Mouse (Mus musculus): ENCODE measurements around the gene Grsf1.

Gene Grsf1

GRCm38 (mm10) chr5:88688583-88689187 is 12.7 kb upstream of the Grsf1 start:
- DNase-seq (ENCODE audit: low spot score): no peak

DNA sequence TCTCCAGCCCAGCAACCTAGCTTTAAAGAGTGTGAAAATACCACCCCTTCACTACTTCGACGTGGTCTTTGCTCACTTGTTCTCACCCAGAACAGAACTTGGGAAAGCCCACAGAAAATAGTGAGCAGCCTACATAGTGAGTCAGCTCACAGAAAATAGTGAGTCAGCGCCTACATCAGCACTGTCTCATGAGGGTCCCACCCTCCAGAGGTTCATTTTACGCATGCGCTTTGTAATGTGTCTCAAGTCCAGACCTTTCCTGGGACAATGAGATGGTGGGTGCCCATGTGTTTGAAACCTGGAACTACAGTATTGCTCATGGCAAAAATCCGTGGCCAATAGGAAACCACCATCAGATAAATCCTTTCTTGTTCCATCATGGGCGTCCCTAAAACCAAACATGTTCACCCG is 12.0 kb upstream of the Grsf1 start:
- DNase-seq (ENCODE audit: low spot score): no peak

DNA sequence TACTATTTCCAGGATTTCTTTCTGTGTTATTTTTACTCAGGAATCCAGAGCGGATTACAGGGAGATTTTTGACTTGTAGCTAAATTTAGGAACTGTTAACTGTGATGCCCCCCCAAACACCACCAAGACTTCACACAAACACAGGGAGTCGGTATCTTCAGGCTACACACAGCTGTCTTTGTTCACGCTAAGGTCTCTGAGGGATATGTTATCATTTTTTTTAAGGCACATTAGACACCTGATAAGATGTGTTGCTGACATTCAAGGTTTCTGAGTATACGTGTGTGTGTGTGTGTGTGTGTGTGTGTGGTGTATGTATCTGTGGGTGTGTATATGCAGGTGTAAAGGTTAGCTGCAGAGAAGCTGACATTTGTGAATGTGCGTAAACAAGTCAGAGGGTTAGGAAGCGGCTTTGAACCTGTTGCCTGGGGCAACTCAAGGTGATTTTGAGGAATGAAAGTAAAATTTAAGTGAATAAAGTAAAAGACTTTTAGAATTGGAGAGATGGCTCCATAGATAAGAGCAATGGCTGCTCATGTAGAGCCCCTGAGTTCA is 9.9 kb upstream of the Grsf1 start:
- DNase-seq (ENCODE audit: low spot score): no peak

- DNase-seq (ENCODE audit: low spot score): no peak
Observed at GRCm38 (mm10) chr5:88685306-88685705, 9.3 kb upstream of the Grsf1 start.

DNA sequence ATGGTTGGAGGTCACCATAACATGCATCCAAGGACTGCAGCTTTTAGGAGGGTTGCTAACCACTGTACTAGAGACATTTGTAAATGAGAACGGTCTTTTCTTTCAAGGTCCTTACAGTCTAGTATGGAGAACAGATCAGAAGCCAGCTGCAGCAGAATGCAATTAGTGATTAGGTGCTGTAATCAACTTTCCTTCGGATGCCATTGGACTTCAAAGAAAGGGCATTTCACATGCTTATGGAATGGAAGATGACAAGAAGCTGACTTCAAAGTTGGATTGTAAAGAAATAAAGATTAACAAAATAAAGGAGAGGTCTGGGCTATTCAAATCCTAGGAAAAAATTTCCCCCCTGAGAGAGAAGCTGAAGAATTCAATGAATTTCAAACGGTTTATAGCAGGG is 8.3 kb upstream of the Grsf1 start:
- no peak for DNase-seq (ENCODE audit: low spot score)

DNA sequence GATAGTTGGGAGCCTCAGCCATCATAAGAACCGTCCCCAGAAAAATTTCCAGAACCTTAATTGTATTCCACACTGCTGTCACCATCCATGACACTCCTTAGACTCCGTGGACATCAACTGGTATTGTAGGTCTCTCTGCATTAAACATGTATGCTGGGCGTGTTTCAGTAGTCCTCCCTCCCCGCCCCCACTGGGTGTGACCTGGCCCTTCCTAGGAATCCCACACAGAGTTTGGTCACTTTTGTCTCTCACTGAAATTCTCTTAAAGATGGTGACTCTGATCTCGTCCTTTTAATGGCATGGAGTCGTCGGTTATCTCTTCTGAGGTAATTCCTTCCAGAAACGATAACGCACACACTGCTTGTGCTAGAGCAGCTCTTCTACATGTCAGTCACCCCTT is 7.7 kb upstream of the Grsf1 start:
- DNase-seq (ENCODE audit: low spot score): no peak

GRCm38 (mm10) chr5:88680567-88680966 is 4.6 kb upstream of the Grsf1 start:
- DNase-seq (ENCODE audit: low spot score): no peak

- DNase-seq (ENCODE audit: low spot score): no peak
Observed at GRCm38 (mm10) chr5:88679341-88679740, 3.4 kb upstream of the Grsf1 start.

DNA sequence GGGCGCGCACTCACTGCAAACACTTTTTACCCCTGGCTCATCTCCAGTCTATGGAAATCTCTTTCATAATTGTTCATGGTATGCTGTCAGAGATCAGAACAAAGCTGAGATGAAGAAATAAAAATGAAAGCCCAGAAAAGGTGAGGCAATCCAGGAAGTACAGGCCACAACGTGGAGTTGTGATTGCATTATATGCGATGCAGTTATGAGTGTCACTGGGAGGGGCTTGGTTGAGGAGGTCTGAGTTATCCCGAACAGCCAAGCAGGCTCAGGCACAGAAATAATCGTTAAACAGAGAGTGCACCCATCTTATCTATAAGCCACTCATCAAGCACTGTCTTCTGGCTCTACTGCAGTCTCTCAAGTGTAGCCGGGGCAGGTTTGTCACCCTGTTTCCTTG is 3.0 kb upstream of the Grsf1 start:
- no peak for DNase-seq (ENCODE audit: low spot score)

GRCm38 (mm10) chr5:88674703-88675442 is 1.1 kb downstream of the Grsf1 start:
- peak; percentile 62 for DNase-seq (ENCODE audit: low spot score)

- DNase-seq (ENCODE audit: low spot score): no peak
Observed at GRCm38 (mm10) chr5:88663875-88664274, 12.1 kb downstream of the Grsf1 start.

DNA sequence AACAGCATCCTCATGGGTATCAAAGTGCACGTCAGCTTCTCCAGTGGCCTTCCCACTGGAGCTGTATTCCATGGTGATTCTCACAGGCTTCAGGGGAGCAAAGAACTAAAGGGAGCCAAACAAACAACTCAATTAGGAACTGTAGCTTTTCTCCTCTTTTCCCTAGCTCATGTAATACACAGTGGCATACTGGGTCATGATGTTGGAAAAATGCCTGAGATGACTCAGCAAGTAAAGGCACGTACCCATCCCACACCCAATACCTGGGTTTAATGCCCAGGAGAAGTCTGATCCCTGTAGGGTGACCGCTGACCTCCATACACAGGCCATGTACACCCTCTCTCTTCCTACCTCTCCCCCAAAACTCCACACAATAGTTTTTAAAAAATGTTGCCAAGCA is 12.8 kb downstream of the Grsf1 start:
- DNase-seq (ENCODE audit: low spot score): no peak

DNA sequence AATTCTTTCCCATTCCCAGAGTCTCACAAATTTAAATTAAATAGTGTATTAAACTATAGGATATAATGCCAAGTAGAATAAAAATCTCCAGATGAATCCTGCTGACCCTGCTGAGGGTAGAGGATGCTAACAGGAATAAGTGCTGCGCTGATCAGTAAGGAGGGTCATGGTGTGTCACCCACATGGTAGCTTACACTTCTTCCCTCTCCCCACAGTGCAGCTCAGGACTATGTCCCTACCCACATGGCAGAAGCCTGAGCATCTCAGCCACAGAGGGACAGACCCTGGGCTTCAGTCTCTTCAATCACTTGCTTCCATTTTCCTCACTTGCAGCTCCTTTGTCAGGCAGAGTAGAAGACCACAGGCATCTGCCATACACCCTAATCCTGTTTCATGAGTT is 18.1 kb downstream of the Grsf1 start:
- no peak for DNase-seq (ENCODE audit: low spot score)

- no peak for DNase-seq (ENCODE audit: low spot score)
Observed at GRCm38 (mm10) chr5:88652589-88652988, 23.4 kb downstream of the Grsf1 start.

- no peak for DNase-seq (ENCODE audit: low spot score)
Observed at GRCm38 (mm10) chr5:88649250-88650173, 26.5 kb downstream of the Grsf1 start.

- DNase-seq (ENCODE audit: low spot score): no peak
Observed at GRCm38 (mm10) chr5:88645405-88645804, 30.6 kb downstream of the Grsf1 start.

DNA sequence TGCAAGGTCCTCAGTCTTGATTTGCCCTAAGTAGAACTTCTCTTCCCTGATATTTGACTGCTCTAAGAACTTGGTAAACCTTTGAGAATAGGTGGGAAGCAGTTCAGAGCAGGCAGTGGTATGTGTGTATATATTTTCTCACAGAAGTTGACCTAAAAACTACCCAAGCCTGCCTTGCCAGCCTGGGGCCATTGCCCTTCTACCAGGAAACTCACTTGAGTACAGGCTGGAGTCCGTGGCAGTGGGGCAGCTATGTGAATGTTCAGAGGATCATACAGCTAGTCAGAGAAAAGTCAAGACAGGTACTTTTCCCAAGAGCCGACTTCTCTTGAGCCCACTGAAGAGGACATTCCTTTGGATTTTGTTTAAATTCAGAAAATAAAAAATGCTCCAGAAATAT is 31.1 kb downstream of the Grsf1 start:
- DNase-seq (ENCODE audit: low spot score): no peak

GRCm38 (mm10) chr5:88643491-88643890 is 32.5 kb downstream of the Grsf1 start:
- peak; percentile 38 for DNase-seq (ENCODE audit: low spot score)

DNA sequence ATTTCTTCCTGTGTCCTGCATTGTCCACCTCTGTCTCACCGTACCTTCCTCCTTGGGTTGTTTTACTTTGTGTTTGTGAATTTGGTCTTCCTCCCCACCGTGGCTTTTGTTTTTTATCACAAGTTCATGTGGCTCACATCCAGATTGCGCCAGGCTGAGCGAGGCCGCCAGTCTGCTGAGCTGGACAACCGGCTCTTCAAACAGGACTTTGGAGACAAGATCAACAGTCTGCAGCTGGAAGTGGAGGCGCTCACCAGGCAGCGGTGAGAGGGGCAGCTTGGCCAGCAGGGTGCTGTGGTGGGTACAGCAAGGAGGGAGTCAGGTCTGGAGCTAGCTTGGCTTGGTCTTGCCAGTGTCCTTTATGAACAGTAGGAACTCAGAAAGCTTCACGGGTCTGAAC is 33.2 kb downstream of the Grsf1 start:
- no peak for DNase-seq (ENCODE audit: low spot score)

- DNase-seq (ENCODE audit: low spot score): no peak
Observed at GRCm38 (mm10) chr5:88634076-88634475, 41.9 kb downstream of the Grsf1 start.

- no peak for DNase-seq (ENCODE audit: low spot score)
Observed at GRCm38 (mm10) chr5:88632463-88632862, 43.5 kb downstream of the Grsf1 start.

- no peak for DNase-seq (ENCODE audit: low spot score)
Observed at GRCm38 (mm10) chr5:88631545-88631944, 44.4 kb downstream of the Grsf1 start.

DNA sequence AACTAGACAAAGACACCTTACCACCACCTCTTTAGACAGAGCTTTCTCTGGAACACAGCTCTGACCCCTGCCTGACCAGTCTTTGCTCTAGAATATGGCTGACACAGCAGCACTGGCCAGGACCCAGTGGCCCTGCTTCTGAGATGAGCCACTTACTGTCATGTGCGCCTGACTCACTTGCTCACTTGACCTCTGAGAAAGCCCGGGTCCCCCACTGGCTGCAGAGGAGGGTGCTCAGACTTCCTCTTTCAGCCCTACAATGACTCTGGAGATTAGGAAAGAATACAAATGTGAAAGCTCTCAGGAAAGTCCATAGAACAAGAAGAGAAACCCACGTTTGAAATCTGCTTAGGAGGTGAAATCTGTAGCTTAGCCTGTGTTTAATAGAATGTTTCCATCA is 45.1 kb downstream of the Grsf1 start:
- no peak for DNase-seq (ENCODE audit: low spot score)
